Mouse (Mus musculus) small intestine, adult 2 months (tissue): ENCODE results near the gene Theg. TPM values are rescaled to one million over a fixed set of nuclear protein-coding genes. Genes with fewer than 3 reads are reported as not detected.

Experiments
- H3K27ac ChIP-seq: fragments of 200-500 bp; 2 replicates; pipeline ENCODE4 v1.5.1; 2012; ENCODE audit warnings: low read depth, low read length, control low read depth, inconsistent platforms; ENCODE audit not compliant: insufficient read depth
- H3K27me3 ChIP-seq: fragments of 200-500 bp; 2 replicates; pipeline ENCODE4 v1.6.1; 2012; ENCODE audit warnings: mild to moderate bottlenecking, moderate library complexity, low read length, inconsistent platforms; ENCODE audit not compliant: control insufficient read depth, insufficient read depth
- H3K36me3 ChIP-seq: fragments of 200-500 bp; 2 replicates; pipeline ENCODE4 v1.6.1; 2012; ENCODE audit warnings: mild to moderate bottlenecking, low read length, control low read depth, inconsistent platforms; ENCODE audit not compliant: control insufficient read depth, insufficient read depth
- H3K4me1 ChIP-seq: fragments of 200-500 bp; 2 replicates; pipeline ENCODE4 v1.6.1; 2012; ENCODE audit warnings: low read length, inconsistent platforms, mixed read lengths; ENCODE audit not compliant: control insufficient read depth, insufficient read depth, insufficient read length
- H3K4me3 ChIP-seq: fragments of 200-500 bp; 2 replicates; pipeline ENCODE4 v1.5.1; 2012; ENCODE audit warnings: low read depth, mild to moderate bottlenecking, control low read depth, inconsistent platforms, low read length, moderate library complexity
- CTCF ChIP-seq: fragments of 200-500 bp; IDR thresholded peaks from 2 replicates; pipeline ENCODE4 v1.5.1; 2012; ENCODE audit warnings: low read depth, mild to moderate bottlenecking, control low read depth, inconsistent platforms, low read length, moderate library complexity, mixed read lengths; ENCODE audit not compliant: insufficient replicate concordance, insufficient read length; ENCODE audit errors: extremely low read depth
- POLR2A ChIP-seq: fragments of 200-500 bp; IDR thresholded peaks from 2 replicates; pipeline ENCODE4 v1.6.1; 2012; ENCODE audit warnings: low read depth, mild to moderate bottlenecking, control low read depth, inconsistent platforms, low read length, moderate library complexity
- WGBS: fragments of 180-500 bp; shearing (Covaris S2); methylation state at CpG from one replicate; pipeline ENCODE4 v1.1.7; 2018; 5-methylcytosine and 5-hydroxymethylcytosine counted together
- polyA plus RNA-seq: library from polyadenylated mRNA; depleted of rRNA; stranded (reverse); fragments of >200 nt; gene quantifications from 2 replicates; pipeline ENCODE4 v1.2.3, GENCODE M21; 2012

Theg gene
- polyA plus RNA-seq, 1 experiment = not detected

DNA sequence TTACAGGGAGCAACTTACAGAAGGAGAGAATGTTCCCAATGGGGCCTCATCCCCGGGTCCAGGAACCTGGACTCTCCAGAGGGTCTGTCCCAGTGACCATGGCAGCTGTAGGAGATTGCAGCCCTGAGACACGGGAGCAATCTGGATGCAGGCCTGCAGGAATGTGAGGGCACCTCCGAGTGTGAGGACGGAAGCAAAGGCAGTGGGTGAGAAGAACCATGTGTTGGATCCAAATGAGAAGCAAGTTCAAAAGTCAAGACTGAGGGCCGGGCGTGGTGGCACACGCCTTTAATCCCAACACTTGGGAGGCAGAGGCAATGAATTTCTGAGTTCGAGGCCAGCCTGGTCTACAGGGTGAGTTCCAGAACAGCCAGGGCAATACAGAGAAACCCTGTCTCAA lies 5.6 kb downstream of the Theg start:
- TF ChIP-seq POLR2A (no peak), CTCF (no peak)
- no peak overlapping the region for H3K27ac ChIP-seq
- no peaks in the 10 kb centered on the region for H3K36me3 ChIP-seq
- H3K4me1 ChIP-seq = no peaks in the 10 kb centered on the region
- H3K4me3 ChIP-seq = no peak overlapping the region
- 68% methylated on average over 8 of the region's 8 CpGs for WGBS
- no peaks in the 10 kb centered on the region for H3K27me3 ChIP-seq

DNA sequence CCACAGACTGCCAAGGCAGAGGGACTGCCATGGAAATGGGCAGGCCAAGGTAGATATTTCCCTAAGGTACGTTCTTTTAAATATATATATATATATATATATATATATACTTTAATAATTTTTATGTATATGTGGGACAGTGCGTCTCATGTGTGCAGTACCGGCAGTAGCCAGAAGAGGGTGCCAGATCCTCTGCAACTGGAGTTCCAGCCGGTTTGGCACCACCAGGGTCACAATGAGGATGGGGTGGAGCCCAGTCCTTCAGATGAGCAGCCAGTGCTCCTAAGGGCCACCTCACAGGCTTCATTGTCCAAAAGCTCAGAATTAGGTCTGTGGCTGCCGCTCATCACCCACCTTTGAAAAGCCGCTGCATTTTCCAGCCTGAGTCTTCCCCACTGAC lies 6.3 kb downstream of the Theg start:
- Histone ChIP-seq H3K36me3 (no peaks in the 10 kb centered on the region), H3K4me3 (no peak overlapping the region)

DNA sequence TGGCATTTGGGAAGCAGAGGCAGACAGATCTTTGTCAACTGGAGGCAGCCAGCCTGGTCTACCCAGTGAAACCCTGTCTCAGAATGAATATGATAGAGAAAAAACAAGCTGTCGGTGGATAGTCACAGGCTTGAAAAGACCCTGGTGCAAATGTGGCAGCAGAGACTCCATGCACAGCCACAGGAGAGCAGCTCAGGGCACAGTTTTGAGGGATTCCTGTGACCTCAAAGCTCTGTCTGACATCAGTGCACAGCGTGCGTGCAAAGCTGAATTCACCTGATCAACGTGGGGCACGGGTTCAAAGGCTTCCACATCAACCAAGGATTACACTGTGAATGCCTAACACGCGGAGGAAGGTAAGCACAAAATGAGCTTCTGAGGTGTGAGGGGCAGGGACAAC lies 6.8 kb downstream of the Theg start:
- H3K27ac ChIP-seq = no peak overlapping the region
- H3K36me3 ChIP-seq = no peaks in the 10 kb centered on the region
- H3K4me1 ChIP-seq = no peaks in the 10 kb centered on the region
- H3K27me3 ChIP-seq = no peaks in the 10 kb centered on the region
- no peak overlapping the region for H3K4me3 ChIP-seq
- WGBS = 70% methylated on average over 7 of the region's 7 CpGs
- TF ChIP-seq CTCF (no peak), POLR2A (no peak)

More for the DNA sequence above, 6.3 kb downstream of the Theg start:
- 51% methylated on average over 6 of the region's 6 CpGs for WGBS
- TF ChIP-seq CTCF (peak; percentile 54; the same call in 1 of the 2 replicates), POLR2A (no peak)
- H3K27ac ChIP-seq = no peak overlapping the region
- H3K27me3 ChIP-seq = no peaks in the 10 kb centered on the region
- H3K4me1 ChIP-seq = no peaks in the 10 kb centered on the region

DNA sequence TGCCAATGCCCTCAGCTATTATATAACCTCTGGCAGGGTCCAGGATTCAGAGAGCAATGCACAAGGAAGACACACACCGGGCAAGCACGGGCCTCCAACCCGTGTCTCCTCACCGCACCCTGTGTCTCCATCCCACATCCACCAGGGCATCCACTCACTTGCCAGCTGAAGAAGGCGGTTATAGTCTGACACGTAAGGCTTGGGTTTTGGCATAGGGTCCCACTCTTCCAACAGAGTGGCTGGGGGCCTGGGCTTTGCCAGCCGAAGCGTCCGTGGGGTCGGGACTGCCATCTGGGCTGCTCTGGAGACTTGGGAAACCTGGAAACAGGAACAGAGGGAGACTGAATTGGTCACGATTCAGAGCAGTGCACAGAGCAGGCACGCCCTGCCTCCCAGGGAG lies 7.3 kb downstream of the Theg start:
- Histone ChIP-seq H3K4me1 (no peaks in the 10 kb centered on the region), H3K27me3 (no peaks in the 10 kb centered on the region), H3K36me3 (no peaks in the 10 kb centered on the region), H3K4me3 (no peak overlapping the region), H3K27ac (no peak overlapping the region)
- 73% methylated on average over 12 of the region's 12 CpGs for WGBS
- TF ChIP-seq CTCF = no peak
- TF ChIP-seq POLR2A = no peak

DNA sequence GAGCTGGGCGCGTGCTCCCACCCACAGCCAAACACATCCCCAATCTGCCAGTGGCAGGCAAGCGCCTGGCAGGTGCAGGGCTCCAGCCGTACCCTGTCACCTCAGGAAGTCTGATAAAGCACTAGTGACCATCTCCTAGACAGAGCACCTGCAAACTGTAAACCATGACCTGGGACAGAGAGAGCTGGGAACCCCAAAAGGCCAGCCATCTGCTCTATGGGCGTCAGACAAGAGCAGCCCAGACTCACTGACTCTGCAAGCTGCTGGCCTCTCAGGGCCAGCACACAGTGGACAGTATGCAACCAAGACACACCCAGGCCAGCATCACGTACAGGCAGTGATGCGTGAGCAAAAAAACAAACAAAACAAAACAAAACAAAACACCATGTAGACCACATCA lies 8.2 kb downstream of the Theg start:
- no peak for TF ChIP-seq POLR2A
- no peak for TF ChIP-seq CTCF
- 60% methylated on average over 7 of the region's 7 CpGs for WGBS

DNA sequence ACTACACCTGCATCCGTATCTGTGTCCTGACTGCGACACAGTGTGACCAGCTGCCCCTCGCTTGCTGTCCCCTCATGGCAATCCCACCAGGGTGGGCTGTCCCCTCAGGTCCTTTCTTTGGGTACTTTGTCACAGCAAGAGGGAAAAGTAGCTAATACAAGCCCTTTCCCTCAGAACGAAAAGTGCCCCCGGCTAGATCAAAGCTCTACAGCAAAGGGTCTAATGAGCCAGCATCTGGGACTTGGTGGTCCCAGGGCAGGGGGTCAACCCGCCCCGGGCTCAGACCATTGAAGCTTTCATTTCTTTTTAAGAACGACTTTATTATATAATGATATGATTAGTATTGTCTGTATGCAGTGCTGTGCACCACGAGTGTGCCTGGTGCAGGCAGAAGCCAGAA lies 8.9 kb downstream of the Theg start:
- 75% methylated on average over 9 of the region's 9 CpGs for WGBS
- no peaks in the 10 kb centered on the region for H3K27me3 ChIP-seq
- TF ChIP-seq POLR2A (no peak), CTCF (no peak)
- no peak overlapping the region for H3K4me3 ChIP-seq
- H3K4me1 ChIP-seq = no peaks in the 10 kb centered on the region
- no peaks in the 10 kb centered on the region for H3K36me3 ChIP-seq
- H3K27ac ChIP-seq = no peak overlapping the region

More for the DNA sequence above, 8.2 kb downstream of the Theg start:
- Histone ChIP-seq H3K4me3 (no peak overlapping the region), H3K4me1 (no peaks in the 10 kb centered on the region), H3K27ac (no peak overlapping the region), H3K27me3 (no peaks in the 10 kb centered on the region), H3K36me3 (no peaks in the 10 kb centered on the region)

DNA sequence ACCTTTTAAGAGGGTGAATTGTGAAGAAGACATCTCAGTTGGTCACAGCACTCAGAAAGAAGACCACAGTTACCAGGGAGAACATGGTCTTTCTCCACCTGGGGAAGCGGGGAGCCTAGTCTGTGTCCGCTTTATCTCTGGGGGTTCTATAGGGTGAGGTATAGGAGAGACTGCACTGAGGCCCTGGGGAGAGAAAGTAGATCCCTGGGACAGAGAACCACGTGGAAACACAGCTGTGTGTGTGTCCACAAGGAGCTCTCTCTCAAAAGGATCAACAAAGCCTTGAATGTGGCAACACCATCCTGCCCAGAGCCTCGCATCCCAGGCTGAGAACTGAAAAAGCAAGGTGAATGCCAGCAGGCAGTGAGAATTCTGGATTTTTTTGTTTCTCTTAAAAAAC lies 9.8 kb downstream of the Theg start:
- no peak for TF ChIP-seq CTCF
- no peak for TF ChIP-seq POLR2A
- Histone ChIP-seq H3K4me1 (no peaks in the 10 kb centered on the region), H3K27ac (no peak overlapping the region), H3K4me3 (no peak overlapping the region), H3K27me3 (no peaks in the 10 kb centered on the region), H3K36me3 (no peaks in the 10 kb centered on the region)
- 67% methylated on average over 4 of the region's 4 CpGs for WGBS

DNA sequence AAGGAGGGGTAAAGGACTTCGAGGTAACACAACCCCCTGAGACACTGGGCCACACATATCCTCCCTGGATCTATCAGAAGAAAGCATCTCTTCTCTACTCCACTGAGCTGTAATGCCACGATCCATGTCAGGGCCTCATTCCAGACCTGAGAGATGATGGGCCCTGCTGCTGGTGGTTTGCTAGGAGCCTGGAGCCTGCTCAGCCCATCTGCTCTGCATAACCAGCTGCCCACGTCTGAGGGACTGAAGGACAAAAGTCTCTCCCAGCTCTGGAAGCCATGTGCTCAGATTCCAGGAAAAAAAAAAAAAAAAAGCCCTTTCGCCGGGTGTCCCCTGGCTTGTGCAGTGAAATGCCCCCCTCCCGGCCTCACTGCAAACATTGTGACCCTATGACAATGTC lies 11.4 kb downstream of the Theg start:
- H3K4me3 ChIP-seq = no peak overlapping the region
- H3K36me3 ChIP-seq = no peaks in the 10 kb centered on the region
- H3K27ac ChIP-seq = no peak overlapping the region
- TF ChIP-seq CTCF (no peak), POLR2A (no peak)
- H3K27me3 ChIP-seq = no peaks in the 10 kb centered on the region
- 63% methylated on average over 6 of the region's 6 CpGs for WGBS
- no peaks in the 10 kb centered on the region for H3K4me1 ChIP-seq
